Mouse (Mus musculus): Measurements from ENCODE around the gene Rnf130. TPM values are rescaled to one million over a fixed set of nuclear protein-coding genes. Genes with fewer than 3 reads are reported as not detected.

Gene Rnf130
- polyA plus RNA-seq, 1 experiment from 2014 or later = 52.6 TPM

DNA sequence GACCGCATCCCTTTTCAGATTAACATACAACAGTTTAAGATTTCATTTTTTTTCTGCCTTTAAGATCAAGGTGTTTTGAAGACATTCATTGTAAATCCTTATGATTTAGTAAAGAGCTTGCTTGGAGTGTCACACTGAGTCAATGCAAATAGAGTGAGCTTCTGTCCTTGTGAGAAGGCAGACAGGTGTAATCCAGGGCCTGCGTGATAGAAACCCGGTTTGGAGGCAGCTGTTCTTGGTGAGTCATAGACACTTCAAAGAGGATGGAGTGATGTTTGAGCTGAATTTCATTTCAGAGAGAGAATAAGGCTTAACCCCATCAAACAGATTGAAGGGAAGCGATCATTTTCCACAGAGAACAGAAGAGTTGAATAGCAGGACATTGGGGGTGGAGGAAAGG is 51.6 kb downstream of the Rnf130 start:
- no peaks in the 10 kb centered on the region for H3K36me3 ChIP-seq (ENCODE audit: control insufficient read depth, insufficient read depth, low read length)
- H3K4me3 ChIP-seq (ENCODE audit: low read depth, low read length) = no peak overlapping the region
- ATAC-seq (ENCODE audit: low FRiP score, low TSS enrichment) (no peak), DNase-seq (ENCODE audit: low spot score) (no peak)
- H3K9me3 ChIP-seq (ENCODE audit: control insufficient read depth, low read length) = no peaks in the 10 kb centered on the region
- no peak overlapping the region for H3K9ac ChIP-seq (ENCODE audit: low read length)
- H3K4me1 ChIP-seq (replicated peaks; ENCODE audit: control insufficient read depth, insufficient read depth) = no peaks in the 10 kb centered on the region
- H3K27me3 ChIP-seq (ENCODE audit: control insufficient read depth, insufficient read depth, low read length) = no peaks in the 10 kb centered on the region
- no peak overlapping the region for H3K27ac ChIP-seq (replicated peaks)
- TF ChIP-seq EP300 (optimal IDR thresholded peaks at IDR 0.05) (no peak), CTCF (IDR thresholded peaks at IDR 0.05; ENCODE audit: low read depth) (no peak)
- WGBS = 60% methylated on average over 4 of the region's 4 CpGs
- no peak overlapping the region for H3K4me2 ChIP-seq (replicated peaks; ENCODE audit: low read depth)

- Histone ChIP-seq H3K27ac (replicated peaks) (no peak overlapping the region), H3K4me3 (ENCODE audit: low read depth, low read length) (no peak overlapping the region), H3K36me3 (ENCODE audit: control insufficient read depth, insufficient read depth, low read length) (no peaks in the 10 kb centered on the region), H3K9me3 (ENCODE audit: control insufficient read depth, low read length) (no peaks in the 10 kb centered on the region), H3K4me1 (replicated peaks; ENCODE audit: control insufficient read depth, insufficient read depth) (no peaks in the 10 kb centered on the region), H3K27me3 (ENCODE audit: control insufficient read depth, insufficient read depth, low read length) (no peaks in the 10 kb centered on the region), H3K9ac (ENCODE audit: low read length) (no peak overlapping the region), H3K4me2 (replicated peaks; ENCODE audit: low read depth) (no peak overlapping the region)
- ATAC-seq (ENCODE audit: low FRiP score, low TSS enrichment) = no peak
- no peak for DNase-seq (ENCODE audit: low spot score)
- no peak for TF ChIP-seq EP300 (optimal IDR thresholded peaks at IDR 0.05)
- no peak for TF ChIP-seq CTCF (IDR thresholded peaks at IDR 0.05; ENCODE audit: low read depth)
- WGBS = 90% methylated on average over 5 of the region's 5 CpGs
Measured at GRCm38 (mm10) chr11:50081365-50082190, 56.4 kb downstream of the Rnf130 start.

- Histone ChIP-seq H3K9me3 (ENCODE audit: control insufficient read depth, low read length) (no peaks in the 10 kb centered on the region), H3K4me2 (replicated peaks; ENCODE audit: low read depth) (no peak overlapping the region), H3K9ac (ENCODE audit: low read length) (no peak overlapping the region), H3K4me1 (replicated peaks; ENCODE audit: control insufficient read depth, insufficient read depth) (no peaks in the 10 kb centered on the region), H3K36me3 (ENCODE audit: control insufficient read depth, insufficient read depth, low read length) (no peaks in the 10 kb centered on the region), H3K4me3 (ENCODE audit: low read depth, low read length) (no peak overlapping the region), H3K27me3 (ENCODE audit: control insufficient read depth, insufficient read depth, low read length) (no peaks in the 10 kb centered on the region), H3K27ac (replicated peaks) (no peak overlapping the region)
- ATAC-seq (ENCODE audit: low FRiP score, low TSS enrichment) = no peak
- no peak for TF ChIP-seq CTCF (IDR thresholded peaks at IDR 0.05; ENCODE audit: low read depth)
- no peak for TF ChIP-seq EP300 (optimal IDR thresholded peaks at IDR 0.05)
- no peak for DNase-seq (ENCODE audit: low spot score)
- WGBS = 88% methylated on average over 3 of the region's 3 CpGs
Measured at GRCm38 (mm10) chr11:50086211-50086610, 61.1 kb downstream of the Rnf130 start.

GRCm38 (mm10) chr11:50089840-50090239 is 64.7 kb downstream of the Rnf130 start:
- WGBS = 78% methylated on average over 1 of the region's 1 CpGs
- no peak for TF ChIP-seq CTCF (IDR thresholded peaks at IDR 0.05; ENCODE audit: low read depth)
- TF ChIP-seq EP300 (optimal IDR thresholded peaks at IDR 0.05) = no peak
- H3K36me3 ChIP-seq (ENCODE audit: control insufficient read depth, insufficient read depth, low read length) = no peaks in the 10 kb centered on the region

GRCm38 (mm10) chr11:50090982-50091675 is 66.0 kb downstream of the Rnf130 start:
- Histone ChIP-seq H3K9me3 (ENCODE audit: control insufficient read depth, low read length) (no peaks in the 10 kb centered on the region), H3K36me3 (ENCODE audit: control insufficient read depth, insufficient read depth, low read length) (no peaks in the 10 kb centered on the region), H3K27ac (replicated peaks) (no peak overlapping the region), H3K4me2 (replicated peaks; ENCODE audit: low read depth) (no peak overlapping the region), H3K9ac (ENCODE audit: low read length) (no peak overlapping the region), H3K4me3 (ENCODE audit: low read depth, low read length) (no peak overlapping the region), H3K4me1 (replicated peaks; ENCODE audit: control insufficient read depth, insufficient read depth) (no peaks in the 10 kb centered on the region), H3K27me3 (ENCODE audit: control insufficient read depth, insufficient read depth, low read length) (no peaks in the 10 kb centered on the region)
- DNase-seq (ENCODE audit: low spot score) (no peak), ATAC-seq (ENCODE audit: low FRiP score, low TSS enrichment) (no peak)
- no peak for TF ChIP-seq CTCF (IDR thresholded peaks at IDR 0.05; ENCODE audit: low read depth)
- no peak for TF ChIP-seq EP300 (optimal IDR thresholded peaks at IDR 0.05)
- WGBS = 73% methylated on average over 5 of the region's 5 CpGs

More at GRCm38 (mm10) chr11:50089840-50090239, 64.7 kb downstream of the Rnf130 start:
- Histone ChIP-seq H3K4me2 (replicated peaks; ENCODE audit: low read depth) (no peak overlapping the region), H3K27me3 (ENCODE audit: control insufficient read depth, insufficient read depth, low read length) (no peaks in the 10 kb centered on the region), H3K9ac (ENCODE audit: low read length) (no peak overlapping the region), H3K4me1 (replicated peaks; ENCODE audit: control insufficient read depth, insufficient read depth) (no peaks in the 10 kb centered on the region), H3K9me3 (ENCODE audit: control insufficient read depth, low read length) (no peaks in the 10 kb centered on the region), H3K4me3 (ENCODE audit: low read depth, low read length) (no peak overlapping the region), H3K27ac (replicated peaks) (no peak overlapping the region)
- ATAC-seq (ENCODE audit: low FRiP score, low TSS enrichment) (no peak), DNase-seq (ENCODE audit: low spot score) (no peak)

DNA sequence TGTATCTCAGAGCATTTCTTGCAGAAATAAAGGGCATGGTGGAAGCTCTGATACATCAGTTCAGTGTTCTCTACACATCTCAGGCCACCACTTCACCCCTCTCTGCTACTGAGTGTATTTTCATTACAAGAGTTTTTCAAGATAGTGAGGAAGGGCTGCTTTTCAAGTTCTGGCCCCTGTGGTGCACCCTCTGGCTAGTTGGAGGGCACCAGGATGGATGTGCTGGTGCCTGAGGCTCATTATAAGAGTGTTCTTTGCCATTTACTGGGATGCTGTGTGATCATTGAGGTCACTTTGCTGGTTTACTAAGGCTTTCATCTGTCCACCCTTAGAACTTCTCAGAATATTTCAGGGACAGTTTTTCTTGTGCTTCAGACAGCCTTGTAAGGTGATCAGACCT is 66.5 kb downstream of the Rnf130 start:
- Histone ChIP-seq H3K4me2 (replicated peaks; ENCODE audit: low read depth) (no peak overlapping the region), H3K36me3 (ENCODE audit: control insufficient read depth, insufficient read depth, low read length) (no peaks in the 10 kb centered on the region)
- DNase-seq (ENCODE audit: low spot score) = no peak

More for the DNA sequence above, 66.5 kb downstream of the Rnf130 start:
- Histone ChIP-seq H3K4me3 (ENCODE audit: low read depth, low read length) (no peak overlapping the region), H3K27ac (replicated peaks) (no peak overlapping the region), H3K4me1 (replicated peaks; ENCODE audit: control insufficient read depth, insufficient read depth) (no peaks in the 10 kb centered on the region), H3K9ac (ENCODE audit: low read length) (no peak overlapping the region), H3K9me3 (ENCODE audit: control insufficient read depth, low read length) (no peaks in the 10 kb centered on the region), H3K27me3 (ENCODE audit: control insufficient read depth, insufficient read depth, low read length) (no peaks in the 10 kb centered on the region)
- no peak for TF ChIP-seq CTCF (IDR thresholded peaks at IDR 0.05; ENCODE audit: low read depth)
- no peak for ATAC-seq (ENCODE audit: low FRiP score, low TSS enrichment)

Measured in stomach, postnatal 0 days (tissue).